Mouse (Mus musculus): Measurements from ENCODE around the gene Mgst2.

Mgst2 gene

GRCm38 (mm10) chr3:51660060-51660459 is at the start of gene Mgst2:
Gene Mgst2 (plus strand): TSS chr3:51660360.
- no peak for DNase-seq (ENCODE audit: low spot score in 2 of 2)

GRCm38 (mm10) chr3:51611972-51612371 is 48.2 kb upstream of the Mgst2 start:
- peak; percentile 66 to 70 for DNase-seq (ENCODE audit: low spot score in 2 of 2)

DNA sequence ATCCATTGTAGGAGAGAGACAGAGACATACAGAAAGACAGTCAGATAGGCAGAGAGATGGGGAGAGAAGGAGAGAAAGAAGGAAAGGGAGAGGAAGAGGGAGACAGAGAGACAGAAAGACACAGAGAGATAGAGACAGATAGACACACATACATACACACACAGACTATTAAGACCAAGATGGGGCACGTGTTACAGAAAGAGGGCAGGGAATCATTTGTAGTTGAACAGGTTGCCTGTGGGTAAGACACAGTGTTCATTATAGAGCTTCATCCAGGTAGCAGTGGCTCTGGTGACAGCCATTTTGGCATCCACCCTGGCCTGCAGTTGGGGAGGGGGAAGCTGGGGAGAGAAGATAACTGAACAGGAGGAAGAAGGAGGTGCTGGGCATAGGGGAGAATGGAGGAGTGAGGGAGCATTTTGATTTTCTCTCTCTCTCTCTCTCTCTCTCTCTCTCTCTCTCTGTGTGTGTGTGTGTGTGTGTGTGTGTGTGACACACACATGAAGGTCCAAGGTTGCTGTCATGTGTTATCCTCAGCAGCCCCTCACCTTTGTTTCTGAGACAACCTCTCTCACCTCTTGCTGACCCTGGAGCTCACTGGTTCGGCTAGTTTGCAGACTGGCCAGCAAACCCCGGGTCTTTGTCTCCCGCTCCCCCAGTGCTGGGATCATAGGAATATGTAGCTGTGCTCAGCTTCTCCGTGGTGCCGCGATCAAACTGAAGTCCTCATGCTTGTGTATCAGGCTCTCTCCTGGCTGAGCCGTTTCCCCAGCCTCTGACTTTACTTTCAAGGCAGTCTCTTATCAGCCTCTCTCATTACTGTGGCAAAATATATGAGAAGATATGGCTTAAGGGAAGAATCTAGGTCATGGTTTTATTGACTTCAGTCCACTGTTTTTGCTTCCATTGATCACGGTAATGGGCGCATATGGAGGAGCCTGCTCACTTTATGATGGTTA is 47.5 kb upstream of the Mgst2 start:
- DNase-seq (ENCODE audit: low spot score in 2 of 2) = no peak

DNA sequence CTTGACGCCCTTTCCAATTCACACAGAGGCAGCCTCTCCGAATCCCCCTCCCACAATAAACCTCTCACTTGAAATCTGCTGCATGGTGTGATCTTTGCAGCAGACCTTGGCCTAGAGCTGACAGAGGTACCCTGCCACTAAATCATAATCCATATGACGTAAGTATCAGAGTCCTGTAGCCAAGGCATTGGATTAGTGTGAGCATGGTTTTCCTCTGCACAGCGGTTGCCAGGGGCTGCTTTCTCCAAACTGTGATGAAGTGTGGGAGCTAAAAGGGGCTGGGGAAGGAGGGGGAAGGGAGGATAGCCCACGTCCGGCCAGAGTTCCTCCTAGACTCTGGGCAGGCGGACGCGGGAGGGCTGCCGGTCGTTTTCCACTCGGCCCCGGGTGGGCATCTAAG is 45.9 kb upstream of the Mgst2 start:
- DNase-seq (ENCODE audit: low spot score in 2 of 2) = no peak

GRCm38 (mm10) chr3:51623956-51624355 is 36.2 kb upstream of the Mgst2 start:
- DNase-seq (ENCODE audit: low spot score in 2 of 2) = no peak

GRCm38 (mm10) chr3:51627741-51628140 is 32.4 kb upstream of the Mgst2 start:
- no peak for DNase-seq (ENCODE audit: low spot score in 2 of 2)

DNA sequence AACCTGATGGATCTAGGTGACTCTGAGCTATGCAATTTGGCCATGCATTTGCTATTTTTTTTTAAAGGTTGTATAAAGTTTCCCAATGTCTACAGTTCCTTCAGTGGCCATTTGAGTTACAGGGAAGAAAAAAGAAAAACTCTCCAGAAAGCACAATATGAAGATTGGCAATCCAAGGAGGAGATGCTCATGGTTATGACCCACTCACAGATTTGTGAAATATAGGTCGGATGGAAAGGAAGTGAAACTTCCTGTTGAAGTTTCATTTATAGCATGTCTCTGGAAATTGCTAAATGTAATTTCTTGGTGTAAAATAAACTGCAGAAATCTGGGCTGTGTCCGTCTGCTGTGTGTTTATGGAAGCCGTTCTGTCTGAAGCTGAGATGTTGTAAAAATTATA is 31.2 kb upstream of the Mgst2 start:
- DNase-seq (ENCODE audit: low spot score in 2 of 2) = no peak

- DNase-seq (ENCODE audit: low spot score in 2 of 2) = no peak
Observed at GRCm38 (mm10) chr3:51630746-51631145, 29.4 kb upstream of the Mgst2 start.

GRCm38 (mm10) chr3:51631971-51632370 is 28.2 kb upstream of the Mgst2 start:
- no peak for DNase-seq (ENCODE audit: low spot score in 2 of 2)

DNA sequence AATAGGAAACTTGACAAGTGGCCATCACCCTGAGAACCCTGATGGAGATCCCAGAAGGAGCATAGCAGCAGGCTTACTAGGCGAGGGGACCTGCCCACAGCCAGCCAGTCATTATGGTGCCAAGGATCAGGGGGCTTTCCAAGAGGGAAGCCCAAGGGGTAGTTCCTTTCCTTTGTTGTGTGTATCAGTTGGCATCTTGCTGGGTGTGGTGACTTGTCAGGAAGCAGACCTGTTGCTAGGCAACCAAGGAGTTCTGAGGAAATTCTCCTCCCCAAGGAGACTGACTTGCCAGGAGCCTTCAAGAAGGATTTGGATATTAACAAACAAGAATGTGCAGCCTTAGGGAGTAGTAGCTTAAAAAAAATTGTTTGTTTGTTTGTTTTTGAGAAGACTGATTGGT is 25.7 kb upstream of the Mgst2 start:
- DNase-seq (ENCODE audit: low spot score in 2 of 2) = peak; percentile 45 to 76

GRCm38 (mm10) chr3:51635960-51636359 is 24.2 kb upstream of the Mgst2 start:
- DNase-seq (ENCODE audit: low spot score in 2 of 2) = no peak

DNA sequence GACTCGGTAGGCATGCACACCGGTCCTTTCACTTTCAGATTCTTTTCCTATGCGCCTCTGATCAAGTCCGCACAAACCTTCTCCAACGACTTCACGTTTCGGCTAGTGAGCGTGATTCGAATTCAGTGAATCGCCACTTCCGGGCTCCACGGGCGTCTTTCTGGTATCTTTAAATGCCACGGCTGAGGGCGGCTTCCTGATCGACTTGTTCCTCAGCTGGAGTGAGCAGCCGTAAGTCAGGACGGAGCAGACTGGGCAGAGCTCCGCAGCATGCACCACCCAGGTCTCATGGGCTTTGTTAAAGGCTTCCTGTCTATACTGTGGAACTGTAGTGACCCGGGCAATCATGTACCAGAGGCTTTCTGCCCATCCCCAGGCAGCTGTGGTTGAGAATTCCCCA is 23.5 kb upstream of the Mgst2 start:
- DNase-seq (ENCODE audit: low spot score in 2 of 2) = no peak

DNA sequence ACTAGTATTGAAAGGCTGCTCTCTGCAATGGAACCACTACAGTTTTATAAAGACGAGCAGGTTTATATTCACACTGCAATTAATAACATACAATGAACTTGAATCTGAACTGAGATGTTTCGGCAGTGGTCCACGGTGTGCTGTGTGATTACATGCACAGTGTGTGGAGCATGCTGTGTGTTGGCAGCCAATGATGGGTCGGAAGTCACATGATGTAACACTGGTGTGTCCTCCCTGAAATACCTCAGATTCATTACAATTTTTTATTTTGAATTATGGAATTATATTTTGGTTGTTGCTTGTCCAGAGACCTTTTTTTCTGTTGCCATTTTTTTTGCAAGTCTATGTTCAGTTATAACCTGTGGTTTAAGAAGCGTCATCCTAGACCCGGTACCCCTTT is 22.8 kb upstream of the Mgst2 start:
- no peak for DNase-seq (ENCODE audit: low spot score in 2 of 2)

DNA sequence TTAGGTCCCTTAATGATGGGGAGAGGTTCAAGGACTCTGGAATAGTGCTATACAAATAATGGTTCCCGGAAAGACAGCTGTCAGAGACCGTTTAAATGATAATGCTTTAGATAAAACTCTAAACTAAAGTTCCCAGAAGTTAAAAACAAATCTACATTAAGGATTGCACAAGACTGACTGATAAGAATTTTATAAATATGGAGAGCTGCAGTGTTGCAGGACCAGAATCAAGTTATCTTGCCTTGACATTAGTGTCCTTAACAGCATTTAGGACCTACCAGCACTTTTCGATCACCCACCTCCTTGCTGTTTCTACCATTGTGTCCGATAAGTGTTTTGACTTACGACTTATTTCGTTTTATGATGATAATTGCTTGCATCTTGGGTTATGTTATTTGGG is 21.9 kb upstream of the Mgst2 start:
- DNase-seq (ENCODE audit: low spot score in 2 of 2) = no peak

- no peak for DNase-seq (ENCODE audit: low spot score in 2 of 2)
Observed at GRCm38 (mm10) chr3:51645484-51645883, 14.7 kb upstream of the Mgst2 start.

- DNase-seq (ENCODE audit: low spot score in 2 of 2) = no peak
Observed at GRCm38 (mm10) chr3:51646301-51646700, 13.9 kb upstream of the Mgst2 start.

- no peak for DNase-seq (ENCODE audit: low spot score in 2 of 2)
Observed at GRCm38 (mm10) chr3:51647356-51647755, 12.8 kb upstream of the Mgst2 start.

GRCm38 (mm10) chr3:51648037-51648664 is 12.0 kb upstream of the Mgst2 start:
- DNase-seq (ENCODE audit: low spot score in 2 of 2) = peak; percentile 89 to 90

GRCm38 (mm10) chr3:51649426-51649825 is 10.7 kb upstream of the Mgst2 start:
- DNase-seq (ENCODE audit: low spot score in 2 of 2) = no peak

DNA sequence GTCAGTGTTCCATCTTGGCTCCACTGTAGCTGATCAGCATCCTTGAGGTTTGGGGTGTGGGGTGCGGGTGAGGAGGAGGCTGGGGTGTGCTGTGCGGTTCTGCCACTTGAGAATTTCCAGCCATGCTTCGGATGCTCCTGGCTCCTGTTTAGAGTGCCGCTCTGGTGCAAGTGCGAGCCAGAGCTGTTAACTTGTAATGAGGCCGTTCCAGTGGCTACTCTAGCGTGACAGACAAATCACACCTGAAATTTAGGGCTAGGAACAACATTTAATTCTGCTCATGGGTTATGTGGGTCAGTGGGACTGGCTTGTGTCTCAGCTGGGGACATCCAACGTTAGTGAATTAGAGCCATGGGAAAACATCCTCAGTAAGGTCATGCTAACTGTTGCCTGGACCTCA is 10.2 kb upstream of the Mgst2 start:
- DNase-seq (ENCODE audit: low spot score in 2 of 2) = no peak

DNA sequence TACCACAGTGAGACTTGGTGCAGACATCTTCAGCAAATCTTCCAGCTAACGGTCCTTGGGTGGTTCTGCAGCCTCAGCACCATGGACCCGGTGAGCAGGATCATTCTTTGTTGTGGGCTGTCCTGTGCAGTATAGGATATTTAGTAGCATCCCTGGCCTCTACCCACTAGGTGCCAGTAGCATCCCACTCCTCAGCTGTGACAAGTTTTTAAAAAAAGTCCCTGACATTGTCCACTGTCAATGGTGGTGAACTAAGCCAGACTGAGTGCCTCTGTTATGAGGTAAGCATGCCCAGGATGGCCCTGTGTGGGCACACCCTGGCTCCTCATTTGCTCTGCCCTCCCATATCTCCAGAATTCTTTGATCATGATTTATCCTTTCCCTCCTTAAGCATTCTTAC is 9.0 kb upstream of the Mgst2 start:
- peak in 1 of 2 experiments; percentile 34 for DNase-seq (ENCODE audit: low spot score in 2 of 2)

- DNase-seq (ENCODE audit: low spot score in 2 of 2) = peak; percentile 79 to 85
Observed at GRCm38 (mm10) chr3:51652292-51652691, 7.9 kb upstream of the Mgst2 start.

GRCm38 (mm10) chr3:51652701-51653100 is 7.5 kb upstream of the Mgst2 start:
- peak; percentile 35 to 43 for DNase-seq (ENCODE audit: low spot score in 2 of 2)

Data from right cerebral cortex, postnatal 10 days (tissue).